Mouse (Mus musculus) cortical plate, adult 2 months (tissue): ENCODE results near the gene Dgki.

Source experiments
- CTCF ChIP-seq: fragments of 200-500 bp; IDR thresholded peaks from 2 replicates; pipeline ENCODE4 v1.5.1; 2011; ENCODE audit warnings: mild to moderate bottlenecking, control low read depth, low read length; ENCODE audit not compliant: insufficient read depth; ENCODE audit errors: extremely low read depth
- POLR2A ChIP-seq: fragments of 200-500 bp; IDR thresholded peaks from 2 replicates; pipeline ENCODE4 v1.6.1; 2011; ENCODE audit warnings: mild to moderate bottlenecking, low read length, control low read depth; ENCODE audit not compliant: insufficient read depth; ENCODE audit errors: extremely low read depth

DNA sequence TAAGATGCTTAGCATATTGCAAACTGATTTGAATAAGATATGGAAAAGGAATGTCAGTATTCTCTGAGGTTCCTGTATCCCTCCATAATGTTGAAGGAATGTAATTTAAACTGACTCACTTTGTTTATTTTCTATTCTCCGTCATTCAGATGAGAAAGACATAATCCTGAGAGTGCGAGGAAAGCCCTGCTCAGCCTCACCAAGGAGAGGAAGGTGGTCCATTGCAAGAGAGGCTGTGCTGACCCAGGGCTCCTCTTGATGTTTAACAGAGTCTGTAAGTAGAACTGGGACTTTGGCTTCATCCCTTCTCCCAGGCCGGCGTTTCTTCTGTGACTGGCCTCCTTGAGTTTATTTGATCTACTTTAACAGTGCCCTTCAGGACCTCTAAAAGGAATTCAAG is 423.6 kb downstream of the Dgki start:
- TF ChIP-seq CTCF (no peak), POLR2A (no peak)
